Mouse (Mus musculus) heart, embryonic 15.5 days (tissue): Measurements from ENCODE around the gene Alpl. TPM values are rescaled to one million over a fixed set of nuclear protein-coding genes. Genes with fewer than 3 reads are reported as not detected.
A peak's percentile ranks its signal among the peaks of the same experiment; 100 is the strongest.

Experiments used
- ATAC-seq: fragments of 200-750 bp; cut with Nextera tagmentation; replicated peaks from 2 replicates; pipeline ENCODE4 v1.8.0; 2017; ENCODE audit warnings: low read depth, moderate TSS enrichment; ENCODE audit not compliant: insufficient number of reproducible peaks, insufficient read depth, low FRiP score
- H3K27ac ChIP-seq: fragments of 300-500 bp; sonication (generic); 2 replicates; pipeline ENCODE4 v1.5.1; 2015; ENCODE audit warnings: mild to moderate bottlenecking, inconsistent platforms
- H3K27me3 ChIP-seq: fragments of 300-500 bp; sonication (generic); 2 replicates; pipeline ENCODE4 v1.6.1; 2015; ENCODE audit warnings: inconsistent platforms
- H3K36me3 ChIP-seq: fragments of 300-500 bp; sonication (generic); 2 replicates; pipeline ENCODE4 v1.6.1; 2015; ENCODE audit warnings: mild to moderate bottlenecking, inconsistent platforms
- H3K4me1 ChIP-seq: fragments of 300-500 bp; sonication (generic); replicated peaks from 2 replicates; pipeline ENCODE4 v1.6.1; 2015; ENCODE audit warnings: inconsistent platforms
- H3K4me2 ChIP-seq: fragments of 300-500 bp; sonication (generic); 2 replicates; pipeline ENCODE4 v1.6.1; 2015; ENCODE audit warnings: inconsistent platforms, mild to moderate bottlenecking, moderate library complexity
- H3K4me3 ChIP-seq: fragments of 300-500 bp; sonication (generic); 2 replicates; pipeline ENCODE4 v1.5.1; 2015; ENCODE audit warnings: mild to moderate bottlenecking, inconsistent platforms
- H3K9ac ChIP-seq: fragments of 300-500 bp; sonication (generic); 2 replicates; pipeline ENCODE4 v1.6.1; 2015; ENCODE audit warnings: mild to moderate bottlenecking, inconsistent platforms
- H3K9me3 ChIP-seq: fragments of 300-500 bp; sonication (generic); replicated peaks from 2 replicates; pipeline ENCODE4 v1.6.1; 2016; ENCODE audit warnings: inconsistent platforms
- WGBS: fragments of 180-500 bp; shearing (Covaris S2); methylation state at CpG from one replicate; pipeline ENCODE4 v1.1.7; 2015; ENCODE audit warnings: mixed read lengths; 5-methylcytosine and 5-hydroxymethylcytosine counted together
- polyA plus RNA-seq: library from polyadenylated mRNA; unstranded; fragments of >200 nt; fragmentation: Nextera tagmentation; extraction: Ambion mirVana; gene quantifications from 2 replicates; pipeline ENCODE4 v1.2.1, GENCODE M21; 2015

Gene Alpl
- polyA plus RNA-seq, 1 experiment from 2014 or later = 3.0 TPM

DNA sequence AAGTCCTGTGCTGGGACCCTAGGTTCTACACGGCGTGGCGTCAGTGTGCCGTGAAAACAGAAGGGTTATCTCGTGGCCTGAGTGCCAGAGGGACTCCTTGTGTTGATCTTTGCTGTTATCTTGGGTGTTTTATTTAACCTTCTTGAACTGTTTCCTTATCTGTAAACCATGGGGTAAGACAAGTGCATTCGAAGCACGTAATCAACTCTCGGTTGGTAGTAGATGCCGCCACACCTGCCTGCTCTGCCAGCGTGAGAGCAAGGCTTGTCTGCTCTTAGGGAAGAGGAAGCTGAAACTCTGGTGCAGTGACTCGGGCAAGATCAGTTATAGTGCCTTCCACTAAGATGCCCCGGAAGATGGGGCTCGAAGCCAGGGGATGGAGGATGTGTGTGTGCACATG, 83.2 kb downstream of the Alpl start:
- no peaks in the 10 kb centered on the region for H3K4me1 ChIP-seq
- whole genome bisulfite sequencing = 46% methylated on average over 13 of the region's 13 CpGs
- no peak for ATAC-seq

DNA sequence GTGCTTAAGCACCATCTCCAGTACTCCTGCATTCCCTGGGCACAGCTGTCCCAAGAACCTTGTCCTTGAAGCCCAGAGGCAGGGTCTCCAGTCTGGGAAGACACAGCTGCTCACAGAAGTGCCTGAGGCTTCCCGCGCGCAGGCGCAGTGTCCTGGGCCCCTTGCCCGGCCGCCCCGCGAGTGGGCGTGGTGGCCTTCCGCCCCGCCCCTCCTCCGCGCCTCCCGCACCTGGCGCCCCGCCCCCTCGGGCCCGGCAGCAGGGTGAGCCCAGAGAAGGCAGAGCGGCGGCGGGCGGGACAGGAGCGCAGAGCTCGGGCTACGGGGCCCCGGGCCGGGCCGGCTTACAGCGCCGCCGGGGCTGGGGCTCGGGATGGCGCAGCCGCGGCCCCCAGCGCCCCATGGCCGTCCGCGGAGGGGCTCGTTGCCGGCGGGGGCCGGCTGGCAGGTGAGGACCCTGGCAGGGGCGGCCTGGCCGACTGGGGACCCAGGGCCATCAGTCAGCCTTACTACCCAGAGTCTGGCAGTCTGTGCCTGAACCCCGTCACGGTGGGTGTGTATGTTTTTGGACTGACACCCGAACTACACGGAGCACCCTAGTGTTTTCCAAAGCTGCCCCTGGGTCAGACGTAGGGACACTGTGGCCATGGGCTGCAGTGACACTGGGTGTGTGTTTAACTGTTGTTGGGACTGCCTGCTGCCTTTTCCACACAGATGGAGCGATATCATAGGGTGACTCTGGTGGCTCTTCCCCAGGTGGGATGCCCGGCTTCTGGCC, 88.8 kb downstream of the Alpl start:
- no peak overlapping the region for H3K27ac ChIP-seq
- peaks cover 13% of the 10 kb centered on the region for H3K4me1 ChIP-seq
- peaks cover 72% of the 10 kb centered on the region for H3K27me3 ChIP-seq
- WGBS = 3% methylated on average over 48 of the region's 52 CpGs
- peak overlapping the region; percentile 58 for H3K9ac ChIP-seq
- H3K4me2 ChIP-seq = peak overlapping the region; percentile 94
- H3K36me3 ChIP-seq = no peaks in the 10 kb centered on the region
- H3K9me3 ChIP-seq = no peaks in the 10 kb centered on the region
- peak overlapping the region; percentile 53 for H3K4me3 ChIP-seq
- ATAC-seq = peak; percentile 77

More for the DNA sequence above, 83.2 kb downstream of the Alpl start:
- no peak overlapping the region for H3K4me2 ChIP-seq
- H3K9ac ChIP-seq = no peak overlapping the region
- H3K27me3 ChIP-seq = peaks cover 76% of the 10 kb centered on the region
- H3K4me3 ChIP-seq = no peak overlapping the region
- no peak overlapping the region for H3K27ac ChIP-seq
- H3K9me3 ChIP-seq = no peaks in the 10 kb centered on the region
- no peaks in the 10 kb centered on the region for H3K36me3 ChIP-seq

DNA sequence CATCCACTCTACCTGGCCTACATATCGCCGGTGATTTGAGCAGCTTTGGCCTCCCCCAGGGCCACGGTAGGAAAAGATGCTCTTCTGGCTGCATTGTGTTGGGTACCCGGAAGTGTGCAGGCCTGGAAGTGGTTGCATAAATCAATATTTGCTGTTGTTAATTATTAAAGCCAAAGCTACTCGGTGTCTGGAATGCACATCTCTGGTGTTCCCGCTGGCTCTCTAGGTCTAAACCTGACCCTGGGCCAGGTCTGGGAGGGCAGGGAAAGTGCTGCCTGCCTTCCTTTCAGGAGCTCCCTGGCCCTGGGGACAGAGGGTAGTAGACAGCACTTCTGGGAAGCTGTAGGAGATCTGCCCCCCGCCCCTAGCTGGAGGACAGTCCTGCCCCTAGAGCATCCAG, 89.7 kb downstream of the Alpl start:
- Histone ChIP-seq H3K4me3 (no peak overlapping the region), H3K9me3 (no peaks in the 10 kb centered on the region), H3K27me3 (peaks cover 69% of the 10 kb centered on the region), H3K4me1 (peaks cover 14% of the 10 kb centered on the region), H3K9ac (no peak overlapping the region), H3K27ac (no peak overlapping the region), H3K36me3 (no peaks in the 10 kb centered on the region), H3K4me2 (peak overlapping the region; percentile 94; the same call in 1 of the 2 replicates)
- ATAC-seq = no peak
- 78% methylated on average over 7 of the region's 7 CpGs for WGBS

DNA sequence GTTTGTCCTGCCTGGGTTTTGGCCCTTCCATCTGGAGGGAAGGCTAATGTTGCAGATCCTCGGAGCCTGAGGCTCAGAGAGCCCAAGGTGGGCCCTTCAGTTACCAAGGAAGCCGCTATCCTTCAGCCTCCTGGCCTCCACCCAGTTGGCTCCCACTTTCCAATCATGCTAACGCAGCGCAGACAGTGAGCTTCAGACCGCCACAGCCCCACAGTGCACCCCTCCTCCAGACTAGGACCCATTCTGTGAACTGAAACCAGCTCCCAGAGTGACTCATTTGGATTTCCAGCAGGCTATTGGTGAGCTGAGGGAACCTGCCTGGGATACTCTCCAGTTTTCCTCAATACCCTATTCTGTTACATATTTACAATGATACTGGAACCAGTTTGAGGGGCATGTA, 90.8 kb downstream of the Alpl start:
- H3K36me3 ChIP-seq = no peaks in the 10 kb centered on the region
- H3K27ac ChIP-seq = no peak overlapping the region
- no peak for ATAC-seq
- no peak overlapping the region for H3K9ac ChIP-seq
- H3K27me3 ChIP-seq = peaks cover 61% of the 10 kb centered on the region
- H3K4me1 ChIP-seq = peaks cover 19% of the 10 kb centered on the region
- H3K9me3 ChIP-seq = no peaks in the 10 kb centered on the region
- no peak overlapping the region for H3K4me3 ChIP-seq
- WGBS = 61% methylated on average over 5 of the region's 5 CpGs
- H3K4me2 ChIP-seq = no peak overlapping the region

DNA sequence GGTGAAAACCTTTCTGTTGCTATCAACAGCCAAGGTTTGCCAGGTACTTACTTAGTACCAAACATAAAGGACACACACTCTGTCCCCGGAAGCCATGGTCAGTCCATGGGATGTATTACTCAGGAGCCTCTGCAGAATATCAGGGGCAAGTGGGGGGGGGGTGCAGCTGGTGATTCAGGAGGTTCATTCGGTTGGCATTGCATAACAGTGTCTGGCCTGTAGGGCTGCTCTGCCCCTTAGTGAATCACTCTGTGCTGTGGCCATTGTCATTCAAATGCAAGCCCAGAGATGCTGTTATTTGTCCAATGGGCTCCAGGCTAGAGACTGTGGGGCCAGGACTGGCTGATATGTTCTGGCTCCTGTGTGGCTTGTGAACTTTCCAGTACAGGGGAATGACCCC, 91.6 kb downstream of the Alpl start:
- Histone ChIP-seq H3K4me3 (no peak overlapping the region), H3K27me3 (peaks cover 54% of the 10 kb centered on the region), H3K36me3 (no peaks in the 10 kb centered on the region), H3K9ac (no peak overlapping the region), H3K4me2 (no peak overlapping the region), H3K4me1 (peaks cover 24% of the 10 kb centered on the region), H3K9me3 (no peaks in the 10 kb centered on the region), H3K27ac (no peak overlapping the region)
- no peak for ATAC-seq
- 69% methylated on average over 2 of the region's 2 CpGs for WGBS

DNA sequence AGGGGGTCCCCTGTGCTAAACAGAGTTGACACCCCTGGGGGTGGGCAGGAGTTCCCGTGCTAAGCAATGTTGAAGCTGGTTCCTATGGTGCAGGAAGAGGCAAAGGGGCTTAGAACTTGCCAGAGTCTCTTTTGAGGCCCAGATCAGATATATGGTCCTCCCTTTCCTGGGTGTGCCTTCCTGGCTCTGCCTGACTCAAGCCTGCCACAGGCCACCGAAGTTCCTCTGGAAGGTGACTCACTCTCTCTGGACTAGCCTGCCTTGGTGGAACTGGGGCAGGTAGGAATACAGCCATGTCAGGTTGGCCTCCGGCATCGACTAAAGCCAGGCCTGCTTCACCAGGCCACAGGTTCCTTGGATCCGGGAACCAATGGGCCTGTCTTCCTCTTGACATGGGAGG, 93.1 kb downstream of the Alpl start:
- ATAC-seq = no peak
- WGBS = 77% methylated on average over 5 of the region's 5 CpGs
- no peak overlapping the region for H3K4me2 ChIP-seq
- H3K27me3 ChIP-seq = peaks cover 48% of the 10 kb centered on the region
- no peak overlapping the region for H3K27ac ChIP-seq
- no peaks in the 10 kb centered on the region for H3K36me3 ChIP-seq
- H3K9ac ChIP-seq = no peak overlapping the region
- peaks cover 34% of the 10 kb centered on the region for H3K4me1 ChIP-seq
- H3K4me3 ChIP-seq = no peak overlapping the region
- no peaks in the 10 kb centered on the region for H3K9me3 ChIP-seq

DNA sequence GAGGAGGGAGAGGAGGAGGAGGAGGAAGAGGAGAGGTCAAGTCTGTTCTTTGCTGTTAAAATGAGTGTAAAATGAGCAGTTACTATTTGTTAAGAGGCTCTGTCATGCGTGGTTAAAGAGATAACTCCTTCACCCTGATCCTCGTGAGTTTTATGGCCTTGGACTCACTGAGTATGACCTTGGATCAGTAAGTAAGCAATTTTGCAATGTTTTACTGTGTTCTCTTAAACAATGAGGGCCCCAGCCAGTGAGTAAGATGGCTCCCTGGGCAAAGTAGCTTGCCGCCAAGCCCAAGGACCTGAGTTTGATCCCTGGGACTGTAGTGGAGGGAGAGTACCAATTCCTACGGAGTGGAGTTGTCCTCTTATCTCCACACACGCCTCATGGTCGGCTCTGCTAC, 95.2 kb downstream of the Alpl start:
- ATAC-seq = no peak
- no peaks in the 10 kb centered on the region for H3K9me3 ChIP-seq
- H3K27me3 ChIP-seq = peaks cover 29% of the 10 kb centered on the region
- 37% methylated on average over 6 of the region's 6 CpGs for WGBS
- H3K9ac ChIP-seq = no peak overlapping the region
- H3K4me2 ChIP-seq = no peak overlapping the region
- no peak overlapping the region for H3K27ac ChIP-seq
- no peak overlapping the region for H3K4me3 ChIP-seq
- H3K4me1 ChIP-seq = peaks cover 41% of the 10 kb centered on the region
- H3K36me3 ChIP-seq = no peaks in the 10 kb centered on the region

DNA sequence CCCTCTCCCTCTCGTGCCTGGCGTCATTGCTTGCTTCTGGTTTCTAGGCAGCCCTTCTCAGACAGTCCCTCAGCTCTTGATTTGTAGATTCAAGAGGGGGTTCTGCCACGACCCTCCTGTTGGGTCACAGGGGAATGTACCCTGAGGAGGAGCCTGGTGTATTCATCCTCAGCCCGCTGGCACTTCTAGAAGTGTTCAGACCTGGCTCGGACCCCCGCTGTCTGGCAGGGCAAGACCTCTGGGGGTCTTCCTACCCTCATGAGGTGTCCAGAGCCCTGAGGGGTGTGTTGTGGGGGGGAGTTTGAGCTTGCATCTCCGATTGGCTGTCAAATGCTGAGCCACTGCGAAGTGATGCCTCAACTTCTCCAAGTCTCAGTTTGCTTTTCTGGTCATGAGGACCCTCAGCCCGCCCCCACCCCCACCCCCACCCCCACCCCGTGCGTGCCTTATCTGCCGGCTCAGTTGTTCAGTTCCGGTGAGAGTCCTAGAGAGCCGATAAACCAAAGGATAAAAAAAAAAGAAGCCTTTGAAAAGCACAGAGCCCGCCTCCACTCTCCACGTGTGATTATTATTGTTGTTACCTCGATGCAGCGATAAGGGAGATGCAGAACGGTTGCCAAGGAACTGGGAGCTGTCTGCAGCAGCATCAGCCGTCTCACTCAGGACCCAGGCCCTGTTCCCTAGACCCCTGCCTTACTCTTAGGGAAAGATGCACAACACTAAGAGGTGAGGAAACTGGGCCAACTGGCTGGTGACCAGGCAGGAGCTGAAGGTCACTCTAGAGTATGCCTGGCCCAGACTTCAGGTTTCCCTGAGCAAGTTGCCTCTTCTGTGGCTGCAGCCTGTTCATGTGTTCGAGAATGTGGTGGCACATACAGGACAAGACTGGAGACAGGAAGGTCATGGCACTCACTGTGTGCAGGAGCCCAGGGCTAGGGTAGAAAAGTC, 96.6 kb downstream of the Alpl start:
- peaks cover 23% of the 10 kb centered on the region; the same call in 1 of the 2 replicates for H3K27me3 ChIP-seq
- H3K27ac ChIP-seq = no peak overlapping the region
- H3K9ac ChIP-seq = no peak overlapping the region
- no peaks in the 10 kb centered on the region for H3K9me3 ChIP-seq
- H3K4me1 ChIP-seq = peaks cover 48% of the 10 kb centered on the region
- H3K4me2 ChIP-seq = no peak overlapping the region
- ATAC-seq = no peak
- 39% methylated on average over 21 of the region's 21 CpGs for WGBS
- no peaks in the 10 kb centered on the region for H3K36me3 ChIP-seq
- H3K4me3 ChIP-seq = no peak overlapping the region

DNA sequence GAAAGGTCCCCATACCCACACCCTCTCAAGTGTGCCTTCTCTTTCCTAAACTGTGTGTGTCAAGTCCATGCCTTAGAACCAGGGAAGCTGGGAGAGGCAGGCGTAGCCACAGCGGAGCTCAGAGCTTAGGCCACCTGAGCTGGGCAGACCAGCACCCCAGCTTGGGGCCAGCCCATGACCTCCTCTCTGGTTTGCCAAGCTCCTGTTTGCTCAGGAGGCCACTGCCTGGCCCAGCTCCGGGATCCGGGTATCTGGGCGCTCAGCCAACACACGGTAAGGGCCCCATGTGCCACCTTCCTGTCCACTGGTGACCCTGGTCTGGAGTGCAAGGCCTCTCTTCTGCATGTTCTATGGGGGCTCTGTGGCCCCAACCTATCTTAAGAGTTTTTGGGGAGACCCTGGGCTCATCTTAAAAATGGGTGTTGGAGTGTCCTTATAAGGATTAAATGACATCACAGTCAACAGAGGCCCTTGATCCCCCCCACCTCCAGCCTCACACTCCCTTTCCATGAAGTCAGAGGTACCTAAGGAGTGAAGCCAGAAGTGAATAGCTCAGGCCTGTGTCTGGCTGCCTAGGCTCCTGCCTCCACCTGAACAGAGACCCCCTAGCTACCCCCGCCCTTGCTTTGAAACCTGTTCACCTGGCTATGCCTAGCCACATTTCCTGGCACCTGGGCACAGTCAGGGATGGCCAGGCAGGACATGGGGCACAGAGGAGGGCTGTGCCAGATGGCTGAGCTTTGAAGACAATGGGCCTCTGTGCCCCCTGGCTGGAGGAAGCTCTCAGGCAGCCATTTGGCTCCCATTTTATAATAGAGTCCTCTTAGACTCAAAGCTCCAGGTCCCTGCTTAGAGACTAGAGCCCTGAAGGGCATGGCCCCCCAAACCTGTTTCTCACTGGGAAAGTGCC, 97.9 kb downstream of the Alpl start:
- Histone ChIP-seq H3K4me2 (no peak overlapping the region), H3K36me3 (no peaks in the 10 kb centered on the region), H3K4me3 (no peak overlapping the region), H3K9me3 (no peaks in the 10 kb centered on the region), H3K9ac (no peak overlapping the region), H3K27me3 (peaks cover 16% of the 10 kb centered on the region; the same call in 1 of the 2 replicates), H3K27ac (peak overlapping the region; percentile 19; the same call in 1 of the 2 replicates), H3K4me1 (peaks cover 48% of the 10 kb centered on the region)
- 57% methylated on average over 7 of the region's 7 CpGs for WGBS
- ATAC-seq = no peak; the same call in 1 of the 2 replicates

DNA sequence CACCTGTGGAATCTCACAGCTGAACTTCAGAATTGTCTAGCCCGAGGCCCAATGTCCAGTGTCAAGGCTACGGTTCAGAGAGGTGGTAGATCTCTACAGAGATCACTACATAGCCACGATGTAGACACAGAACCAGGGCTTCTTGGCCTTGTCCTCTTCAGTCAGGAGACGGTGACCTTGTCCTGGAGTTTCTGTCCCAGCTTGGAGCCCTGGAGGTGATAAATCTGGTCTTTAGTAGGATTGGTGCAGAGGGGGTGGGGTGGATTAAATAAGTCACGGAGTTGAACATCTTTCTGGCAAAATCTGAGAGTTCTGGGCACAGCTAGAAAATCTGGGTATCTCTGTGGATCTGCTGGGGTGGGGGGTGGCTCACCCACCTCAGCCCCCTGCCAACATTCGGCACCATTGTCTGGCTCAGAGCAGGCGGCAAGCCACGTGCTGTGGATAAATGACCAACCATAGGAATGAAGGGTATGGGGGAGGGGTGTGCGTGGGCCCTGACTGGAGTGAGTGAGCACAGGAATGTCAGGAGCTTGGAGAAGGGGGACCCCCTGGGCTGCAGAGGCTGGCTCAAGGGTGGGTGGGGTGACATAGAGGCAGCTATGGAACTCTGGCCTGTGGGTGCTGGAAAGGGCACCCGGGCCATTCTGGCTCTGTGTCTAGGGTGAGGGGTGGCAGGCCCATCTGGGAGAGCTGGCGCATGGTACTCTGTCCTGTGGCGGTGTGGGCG, 98.9 kb downstream of the Alpl start:
- Histone ChIP-seq H3K4me2 (no peak overlapping the region), H3K4me1 (peaks cover 48% of the 10 kb centered on the region), H3K4me3 (no peak overlapping the region), H3K9ac (no peak overlapping the region), H3K27me3 (peaks cover 13% of the 10 kb centered on the region; the same call in 1 of the 2 replicates), H3K9me3 (no peaks in the 10 kb centered on the region), H3K27ac (no peak overlapping the region), H3K36me3 (no peaks in the 10 kb centered on the region)
- no peak for ATAC-seq
- 67% methylated on average over 13 of the region's 13 CpGs for WGBS
